Comparison of ENCODE assay signal across 8 mouse cellular contexts in the genomic region with DNA sequence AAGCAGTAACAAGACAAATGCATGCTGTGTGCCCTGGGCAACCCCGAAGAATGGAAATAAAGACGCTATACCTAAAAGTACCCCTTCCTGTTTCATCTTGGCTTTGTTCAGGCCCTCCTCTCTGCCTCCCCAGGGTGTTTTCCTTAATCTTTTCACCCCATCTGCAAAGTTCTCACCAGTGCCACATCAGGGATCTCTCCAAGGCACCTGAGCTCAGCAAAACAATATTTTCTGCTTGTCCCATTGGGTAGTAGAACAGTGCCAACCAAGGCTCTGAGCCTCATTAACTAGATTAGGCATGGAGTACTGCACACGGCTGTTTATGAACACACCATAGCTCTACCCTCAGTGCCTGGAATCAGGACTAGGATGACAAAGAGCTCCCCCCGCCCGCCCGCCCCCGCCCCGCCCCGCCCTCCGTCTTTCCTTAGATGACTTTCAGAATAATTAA. TPM values are rescaled to one million over a fixed set of nuclear protein-coding genes. Genes with fewer than 3 reads are reported as not detected.
A peak's percentile ranks its signal among the peaks of the same experiment; 100 is the strongest.
DNase-seq lines count a peak whose midpoint lies in the region; ATAC-seq lines count a peak whose summit lies in the region.

No protein-coding gene starts in this region.

- 0 out of 2 replicates have a peak, but pooled peaks cover under 1% of the 10 kb centered on the region for H3K36me3 ChIP-seq in heart, embryonic 10.5 days
- H3K36me3 ChIP-seq in kidney, embryonic 16.5 days (ENCODE audit: insufficient read depth, low read length): no peaks in the 10 kb centered on the region
- H3K36me3 ChIP-seq in neural tube, embryonic 12.5 days: no peaks in the 10 kb centered on the region

- H3K27me3 ChIP-seq in heart, embryonic 10.5 days (ENCODE audit: insufficient read depth, poor library complexity, severe bottlenecking): no peaks in the 10 kb centered on the region
- H3K27me3 ChIP-seq in kidney, embryonic 16.5 days (ENCODE audit: insufficient read depth, low read length): no peaks in the 10 kb centered on the region
- no peaks in the 10 kb centered on the region for H3K27me3 ChIP-seq in neural tube, embryonic 12.5 days (replicated peaks)

- no peaks in the 10 kb centered on the region for H3K9me3 ChIP-seq in heart, embryonic 10.5 days
- H3K9me3 ChIP-seq in kidney, embryonic 16.5 days (ENCODE audit: low read length): no peaks in the 10 kb centered on the region
- no peaks in the 10 kb centered on the region for H3K9me3 ChIP-seq in neural tube, embryonic 12.5 days

- H3K4me2 ChIP-seq in kidney, embryonic 16.5 days (replicated peaks; ENCODE audit: low read depth, low read length): peak overlapping the region; percentile 73
- peak overlapping the region; percentile 75 for H3K4me2 ChIP-seq in neural tube, embryonic 12.5 days (replicated peaks)

- H3K4me1 ChIP-seq in heart, embryonic 10.5 days: peaks cover 37% of the 10 kb centered on the region
- peaks cover 36% of the 10 kb centered on the region for H3K4me1 ChIP-seq in kidney, embryonic 16.5 days (ENCODE audit: insufficient read depth, low read length)
- H3K4me1 ChIP-seq in neural tube, embryonic 12.5 days: peaks cover 21% of the 10 kb centered on the region

- 7% methylated on average over 10 of the region's 10 CpGs for WGBS in heart, embryonic 10.5 days
- 7% methylated on average over 10 of the region's 10 CpGs for WGBS in kidney, embryonic 16.5 days
- 4% methylated on average over 10 of the region's 10 CpGs for WGBS in neural tube, embryonic 12.5 days

- H3K27ac ChIP-seq in heart, embryonic 10.5 days: peak overlapping the region; percentile 99
- peak overlapping the region; percentile 33 for H3K27ac ChIP-seq in kidney, embryonic 16.5 days (ENCODE audit: low read length)
- H3K27ac ChIP-seq in neural tube, embryonic 12.5 days: peak overlapping the region; percentile 98

- DNase-seq in heart, adult 18-20 months: peak; percentile 15 to 60
- no peak for DNase-seq in heart, postnatal 25 days (ENCODE audit: low spot score)
- DNase-seq in cerebellum, adult 9-11 months: peak; percentile 85
- no peak for DNase-seq in heart, embryonic 10.5 days (ENCODE audit: low spot score)
- DNase-seq in testis, postnatal 10 days (ENCODE audit: low spot score): no peak

- peak overlapping the region; percentile 50 for H3K9ac ChIP-seq in kidney, embryonic 16.5 days (replicated peaks; ENCODE audit: low read length)
- H3K9ac ChIP-seq in neural tube, embryonic 12.5 days: peak overlapping the region; percentile 93

- H3K4me3 ChIP-seq in heart, embryonic 10.5 days: peak overlapping the region; percentile 89
- peak overlapping the region; percentile 77 for H3K4me3 ChIP-seq in kidney, embryonic 16.5 days (ENCODE audit: low read length)
- H3K4me3 ChIP-seq in neural tube, embryonic 12.5 days: peak overlapping the region; percentile 11; the same call in 1 of the 2 replicates

- intact Hi-C loops in heart, postnatal 25 days (cut with DNase I): loop anchor here (5.0 kb wide), 1 partner anchor 115 kb away; the partner anchor contains the start of gene Tob1

- peak; percentile 64; the same call in 1 of the 2 replicates for ATAC-seq in kidney, embryonic 16.5 days (ENCODE audit: low FRiP score, low TSS enrichment)
- ATAC-seq in neural tube, embryonic 12.5 days (ENCODE audit: low FRiP score, low read depth): peak; percentile 88
- ATAC-seq in activated CD4-positive, CD25-positive, alpha-beta regulatory T cell, adult 4 months: no peak

RNA-seq across cellular contexts. Expression of gene Ankrd40, which starts 0.8 kb away (rescaled TPM):
- total RNA-seq in heart, adult 18-20 months (2021): 100 to 1,000 TPM; 274 to 280 TPM
- 100 to 1,000 TPM; 263 to 280 TPM for total RNA-seq in heart, postnatal 25 days (2021)
- 16.3 and 20.3 TPM in 2 replicates for polyA plus RNA-seq in heart, embryonic 10.5 days (2016; fragmentation: Nextera tagmentation; extraction: Ambion mirVana)
- polyA plus RNA-seq in kidney, embryonic 16.5 days (2015; fragmentation: Nextera tagmentation; extraction: Ambion mirVana): 11.2 and 11.5 TPM in 2 replicates
- polyA plus RNA-seq in neural tube, embryonic 12.5 days (2016; fragmentation: Nextera tagmentation; extraction: Ambion mirVana): 31.0 and 36.2 TPM in 2 replicates
- polyA plus RNA-seq in activated CD4-positive, CD25-positive, alpha-beta regulatory T cell, adult 4 months (2017; shearing (Covaris generic)): 10 to 100 TPM; 11.8 to 13.2 TPM

RNA-seq across cellular contexts. Expression of gene Luc7l3, which starts 5.2 kb away (rescaled TPM):
- 10 to 100 TPM; 31.4 to 34.7 TPM for total RNA-seq in heart, adult 18-20 months (2021)
- total RNA-seq in heart, postnatal 25 days (2021): 10 to 100 TPM; 31.4 to 37.7 TPM
- 66.3 and 93.4 TPM in 2 replicates for polyA plus RNA-seq in heart, embryonic 10.5 days (2016; fragmentation: Nextera tagmentation; extraction: Ambion mirVana)
- 99.5 and 112 TPM in 2 replicates for polyA plus RNA-seq in kidney, embryonic 16.5 days (2015; fragmentation: Nextera tagmentation; extraction: Ambion mirVana)
- polyA plus RNA-seq in neural tube, embryonic 12.5 days (2016; fragmentation: Nextera tagmentation; extraction: Ambion mirVana): 138 and 152 TPM in 2 replicates
- polyA plus RNA-seq in activated CD4-positive, CD25-positive, alpha-beta regulatory T cell, adult 4 months (2017; shearing (Covaris generic)): 100 to 1,000 TPM; 144 to 155 TPM

RNA-seq across cellular contexts. Expression of gene Gm21885, which starts 45.3 kb away (rescaled TPM):
- under 1 TPM in 1 of 2 experiments, not detected in 1; 0.77 TPM for total RNA-seq in heart, adult 18-20 months (2021)
- total RNA-seq in heart, postnatal 25 days (2021): not detected
- 0.18 TPM in 1 of 2 replicates, not detected in the other for polyA plus RNA-seq in heart, embryonic 10.5 days (2016; fragmentation: Nextera tagmentation; extraction: Ambion mirVana)
- polyA plus RNA-seq in kidney, embryonic 16.5 days (2015; fragmentation: Nextera tagmentation; extraction: Ambion mirVana): not detected in 2 replicates
- polyA plus RNA-seq in neural tube, embryonic 12.5 days (2016; fragmentation: Nextera tagmentation; extraction: Ambion mirVana): not detected in 2 replicates
- 1 to 10 TPM in 1 of 2 experiments, not detected in 1; 2.6 TPM for polyA plus RNA-seq in activated CD4-positive, CD25-positive, alpha-beta regulatory T cell, adult 4 months (2017; shearing (Covaris generic))

Comparison
In these comparisons a context has a peak if more than half of its experiments do, and no peak if none do; other contexts are left out.
1. DNase-seq: peak in heart, adult 18-20 months (2 of 2) and cerebellum, adult 9-11 months (single experiment); none in heart, postnatal 25 days (single experiment), heart, embryonic 10.5 days (single experiment) and testis, postnatal 10 days (single experiment).
2. H3K27ac ChIP-seq: peak in every context shown above with its lines; median percentile 99 in heart, embryonic 10.5 days; 98 in neural tube, embryonic 12.5 days; 33 in kidney, embryonic 16.5 days.
3. H3K4me3 ChIP-seq: peak in every context shown above with its lines; median percentile 89 in heart, embryonic 10.5 days; 77 in kidney, embryonic 16.5 days; 11 in neural tube, embryonic 12.5 days.